Mouse (Mus musculus) heart, embryonic 10.5 days (tissue): ENCODE measurements around the gene C130074G19Rik. TPM values are rescaled to one million over a fixed set of nuclear protein-coding genes. Genes with fewer than 3 reads are reported as not detected.

Source experiments
- DNase-seq: peaks from one replicate; pipeline ENCODE4 v3.0.0-alpha.2; 2017; ENCODE audit warnings: low spot score
- H3K27ac ChIP-seq: fragments of 300-500 bp; sonication (generic); 2 replicates; pipeline ENCODE4 v1.5.1; 2016; ENCODE audit warnings: mild to moderate bottlenecking
- H3K27me3 ChIP-seq: fragments of 300-500 bp; sonication (generic); 2 replicates; pipeline ENCODE4 v1.6.1; 2016; ENCODE audit warnings: mild to moderate bottlenecking; ENCODE audit not compliant: poor library complexity, insufficient read depth, severe bottlenecking
- H3K36me3 ChIP-seq: fragments of 300-500 bp; sonication (generic); 2 replicates; pipeline ENCODE4 v1.6.1; 2016; ENCODE audit warnings: mild to moderate bottlenecking, moderate library complexity
- H3K4me1 ChIP-seq: fragments of 300-500 bp; sonication (generic); 2 replicates; pipeline ENCODE4 v1.6.1; 2016; ENCODE audit warnings: mild to moderate bottlenecking
- H3K4me3 ChIP-seq: fragments of 300-500 bp; sonication (generic); 2 replicates; pipeline ENCODE4 v1.5.1; 2016; ENCODE audit warnings: mild to moderate bottlenecking, moderate library complexity
- H3K9me3 ChIP-seq: fragments of 300-500 bp; sonication (generic); 2 replicates; pipeline ENCODE4 v1.6.1; 2016; ENCODE audit warnings: mild to moderate bottlenecking, moderate library complexity
- WGBS: fragments of 180-500 bp; shearing (Covaris S2); methylation state at CpG from one replicate; pipeline ENCODE4 v1.1.7; 2016; 5-methylcytosine and 5-hydroxymethylcytosine counted together
- polyA plus RNA-seq: library from polyadenylated mRNA; unstranded; fragments of >200 nt; fragmentation: Nextera tagmentation; extraction: Ambion mirVana; gene quantifications from 2 replicates; pipeline ENCODE4 v1.2.1, GENCODE M21; 2016

C130074G19Rik gene
- polyA plus RNA-seq, 1 experiment from 2014 or later, result 0.82 TPM

DNA sequence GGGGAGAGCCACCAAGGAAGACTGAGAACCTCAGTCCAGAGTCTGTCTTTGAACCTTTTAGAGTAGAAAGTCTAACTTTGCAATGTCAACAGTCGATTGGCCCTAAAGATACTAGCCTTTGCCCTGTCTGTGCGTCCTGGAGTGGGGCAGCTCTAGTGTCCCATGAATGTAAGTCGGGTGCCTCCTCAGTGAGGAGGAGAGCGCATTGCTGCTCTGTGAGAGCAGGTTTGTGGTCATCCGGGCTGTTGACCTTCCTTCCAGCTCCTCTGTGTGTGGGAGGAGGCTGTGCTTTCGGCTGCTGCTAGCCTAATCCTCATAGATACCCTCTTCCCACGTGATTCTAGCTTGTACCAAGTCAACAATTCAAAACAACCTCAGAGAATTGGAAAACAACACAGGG, 31.9 kb downstream of the C130074G19Rik start:
- whole genome bisulfite sequencing, result 36% methylated on average over 7 of the region's 7 CpGs
- no peak overlapping the region for H3K4me3 ChIP-seq
- H3K27ac ChIP-seq, result peak overlapping the region; percentile 56; the same call in 1 of the 2 replicates
- H3K4me1 ChIP-seq, result peaks cover 34% of the 10 kb centered on the region
- no peak for DNase-seq
- peaks cover 19% of the 10 kb centered on the region for H3K27me3 ChIP-seq
- H3K9me3 ChIP-seq, result no peaks in the 10 kb centered on the region
- H3K36me3 ChIP-seq, result no peaks in the 10 kb centered on the region

DNA sequence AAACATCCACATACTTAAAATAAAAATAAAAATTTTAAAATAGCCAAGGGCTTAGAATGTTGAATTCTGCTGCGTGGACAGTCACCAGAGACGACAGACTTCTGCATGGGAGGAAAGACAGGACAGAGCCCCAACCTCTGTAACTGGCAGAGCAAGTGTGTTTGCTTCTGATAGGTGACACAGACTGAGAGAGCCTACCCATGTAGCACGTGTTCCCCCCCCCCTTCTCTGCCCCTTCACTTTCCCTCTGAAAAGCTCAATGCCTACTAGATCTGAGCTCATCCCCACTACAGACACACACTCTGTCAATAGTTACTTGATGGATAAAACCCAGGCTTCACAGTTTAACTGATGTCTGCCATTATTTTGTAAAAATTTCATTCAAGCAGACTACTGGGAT, 36.0 kb downstream of the C130074G19Rik start:
- Histone ChIP-seq H3K4me3 (0 out of 2 replicates have a peak overlapping the region, but pooled peaks have one; percentile 94), H3K36me3 (no peaks in the 10 kb centered on the region), H3K27ac (no peak overlapping the region), H3K27me3 (peaks cover 19% of the 10 kb centered on the region), H3K4me1 (peaks cover 34% of the 10 kb centered on the region), H3K9me3 (no peaks in the 10 kb centered on the region)
- WGBS, result 46% methylated on average over 3 of the region's 3 CpGs
- no peak for DNase-seq

DNA sequence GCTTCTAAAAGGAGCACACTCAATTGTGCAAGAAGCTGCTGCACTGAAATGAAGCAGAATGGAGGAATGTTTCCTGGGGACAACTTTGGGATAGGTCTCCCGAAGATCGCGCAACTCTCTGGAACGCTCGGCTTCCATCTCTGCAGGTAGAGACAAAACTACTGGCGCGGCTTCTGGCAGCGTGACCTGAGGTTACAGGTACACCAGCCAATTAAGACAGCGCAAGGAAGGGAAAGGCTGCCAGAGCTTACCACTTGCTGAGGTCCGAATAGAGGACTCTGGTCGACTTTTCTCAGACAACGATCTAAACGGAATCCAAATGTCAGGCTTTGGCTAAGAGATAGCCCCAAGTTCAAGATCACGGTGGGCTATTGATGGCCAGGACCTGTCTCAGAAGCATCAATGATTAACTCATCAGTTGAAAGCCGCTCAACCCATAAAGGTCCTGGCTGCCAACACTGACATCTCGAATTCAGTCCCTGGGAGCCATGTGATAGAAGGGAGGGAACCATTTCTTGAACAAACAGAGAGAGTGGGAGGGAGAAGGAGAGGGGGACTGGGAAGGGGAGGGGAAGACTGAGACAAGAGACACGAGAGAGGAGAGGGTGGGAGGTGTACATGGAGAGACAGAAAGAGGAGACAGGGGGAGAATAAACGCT, 36.8 kb downstream of the C130074G19Rik start, which contains the start of gene Marc2:
Gene Marc2 (minus strand): TSS at position 360 of the 659 bp plus-strand sequence.
- Histone ChIP-seq H3K36me3 (no peaks in the 10 kb centered on the region), H3K4me1 (peaks cover 36% of the 10 kb centered on the region), H3K27me3 (peaks cover 19% of the 10 kb centered on the region), H3K4me3 (peak within 1 kb of the TSS; percentile 94), H3K9me3 (no peaks in the 10 kb centered on the region), H3K27ac (peak within 1 kb of the TSS; percentile 93)
- DNase-seq, result no peak
- WGBS, result 6% methylated on average over 18 of the region's 18 CpGs

DNA sequence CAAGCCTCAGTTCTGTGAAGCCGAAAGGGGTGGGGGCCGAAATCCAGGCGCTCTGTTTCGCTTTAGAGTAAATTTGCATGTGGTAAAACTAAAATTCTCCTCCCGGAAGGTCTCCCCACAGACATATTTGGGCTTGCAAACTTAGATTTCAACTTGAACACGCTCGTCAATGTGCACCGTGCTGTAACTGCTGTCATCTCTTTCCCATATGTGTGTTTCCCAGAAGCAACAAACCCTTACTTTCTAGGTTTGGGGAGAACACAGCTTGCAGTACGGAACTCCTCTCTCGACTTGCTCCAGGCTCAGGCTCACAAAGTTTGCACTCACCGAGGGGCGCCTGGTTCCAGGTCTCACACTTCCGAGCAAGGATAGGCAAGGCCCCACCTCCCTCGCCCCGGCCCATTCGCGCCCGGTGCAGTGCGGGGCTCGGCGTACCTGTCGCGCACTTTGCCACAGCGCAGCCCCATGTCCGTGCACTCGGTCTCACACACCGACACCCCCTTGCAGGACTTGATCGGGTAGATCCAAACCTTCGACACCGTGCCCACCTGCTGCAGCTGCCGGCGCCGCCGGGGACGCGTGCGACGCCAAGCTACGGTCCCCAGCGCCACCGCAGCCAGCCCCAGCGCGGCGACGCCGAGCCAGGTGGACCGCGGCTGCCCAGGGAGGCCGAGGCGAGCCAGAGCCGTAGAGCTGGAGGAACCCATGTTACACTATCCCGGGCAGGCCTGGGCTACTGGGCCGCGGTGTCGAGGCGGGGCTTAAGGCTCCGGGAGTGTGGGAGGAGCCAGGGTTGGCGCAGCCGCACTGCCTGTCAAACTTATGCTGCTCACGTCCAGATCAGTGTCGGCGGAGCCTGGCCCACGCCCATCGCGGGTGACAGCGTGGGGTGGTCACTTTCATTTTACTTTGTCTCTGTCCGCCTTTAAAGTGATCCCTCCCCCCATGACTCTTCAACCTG, 37.6 kb downstream of the C130074G19Rik start:
- WGBS, result under 1% methylated on average over 67 of the region's 67 CpGs
- Histone ChIP-seq H3K27me3 (peaks cover 19% of the 10 kb centered on the region), H3K27ac (peak overlapping the region; percentile 93)

DNA sequence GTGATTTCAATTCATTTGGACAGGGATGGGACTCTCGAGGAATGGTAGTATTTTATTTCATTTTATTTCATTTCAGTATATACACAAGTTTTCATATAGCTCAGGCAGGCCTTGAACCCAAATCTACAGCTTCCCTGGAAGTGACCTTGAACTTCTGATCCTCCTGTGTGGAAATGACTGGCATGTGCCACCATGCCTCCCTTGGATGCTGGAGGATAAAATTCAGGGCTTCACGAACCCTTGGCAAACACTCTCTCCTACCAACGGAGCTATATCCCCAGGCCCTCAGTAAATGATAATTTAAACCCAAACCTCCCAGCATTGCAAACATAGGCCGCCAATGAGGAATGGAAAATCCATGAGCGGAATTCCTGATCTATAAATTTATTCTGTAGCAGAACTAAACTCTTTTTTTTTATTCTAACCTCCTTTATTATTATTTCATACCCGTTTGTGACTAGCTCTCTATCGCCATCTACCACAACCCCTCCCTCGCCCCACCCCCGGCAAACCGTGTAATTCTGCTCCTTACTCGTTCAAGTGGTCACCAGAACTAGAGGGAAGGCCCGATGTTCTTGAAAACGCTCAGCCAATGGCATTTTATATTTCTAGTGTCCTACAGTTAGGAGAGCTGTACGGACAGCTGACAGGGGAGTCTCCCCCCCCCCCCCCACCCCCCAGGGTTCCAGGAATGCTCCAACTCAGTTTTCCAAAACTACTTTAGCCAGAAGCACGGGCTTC, 38.5 kb downstream of the C130074G19Rik start:
- WGBS, result 22% methylated on average over 15 of the region's 15 CpGs
- no peaks in the 10 kb centered on the region for H3K9me3 ChIP-seq
- H3K27me3 ChIP-seq, result peaks cover 17% of the 10 kb centered on the region
- H3K36me3 ChIP-seq, result peaks cover 11% of the 10 kb centered on the region
- peak overlapping the region; percentile 93; the same call in 1 of the 2 replicates for H3K27ac ChIP-seq
- DNase-seq, result no peak
- H3K4me3 ChIP-seq, result peak overlapping the region; percentile 94
- peaks cover 36% of the 10 kb centered on the region for H3K4me1 ChIP-seq

More for the DNA sequence above, 37.6 kb downstream of the C130074G19Rik start:
- Histone ChIP-seq H3K9me3 (no peaks in the 10 kb centered on the region), H3K4me1 (peaks cover 36% of the 10 kb centered on the region), H3K4me3 (peak overlapping the region; percentile 94), H3K36me3 (peaks cover 3% of the 10 kb centered on the region)
- peak; percentile 96 for DNase-seq

DNA sequence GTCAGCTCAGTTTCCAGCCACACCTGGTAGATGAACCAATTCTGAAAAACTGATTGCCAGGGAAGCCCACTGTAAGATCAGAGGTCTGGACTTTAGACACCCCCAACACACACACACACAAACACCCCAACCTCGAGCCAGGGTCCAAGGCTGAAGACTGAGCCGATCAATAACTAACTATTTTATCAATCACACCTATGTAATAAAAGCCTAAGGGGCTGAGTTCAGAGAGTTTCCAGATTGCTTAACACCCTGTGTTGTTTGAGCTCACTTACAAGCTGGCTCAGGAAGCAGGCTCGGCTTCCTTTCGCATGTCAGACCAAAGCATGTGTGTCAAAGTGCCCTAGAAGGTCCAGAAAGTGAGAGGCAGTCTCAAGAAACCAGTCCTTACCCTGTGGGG, 45.4 kb downstream of the C130074G19Rik start:
- Histone ChIP-seq H3K36me3 (peaks cover 29% of the 10 kb centered on the region), H3K4me1 (peaks cover 15% of the 10 kb centered on the region), H3K4me3 (no peak overlapping the region), H3K27ac (no peak overlapping the region), H3K9me3 (no peaks in the 10 kb centered on the region), H3K27me3 (no peaks in the 10 kb centered on the region)
- 85% methylated on average over 4 of the region's 4 CpGs for WGBS
- no peak for DNase-seq

DNA sequence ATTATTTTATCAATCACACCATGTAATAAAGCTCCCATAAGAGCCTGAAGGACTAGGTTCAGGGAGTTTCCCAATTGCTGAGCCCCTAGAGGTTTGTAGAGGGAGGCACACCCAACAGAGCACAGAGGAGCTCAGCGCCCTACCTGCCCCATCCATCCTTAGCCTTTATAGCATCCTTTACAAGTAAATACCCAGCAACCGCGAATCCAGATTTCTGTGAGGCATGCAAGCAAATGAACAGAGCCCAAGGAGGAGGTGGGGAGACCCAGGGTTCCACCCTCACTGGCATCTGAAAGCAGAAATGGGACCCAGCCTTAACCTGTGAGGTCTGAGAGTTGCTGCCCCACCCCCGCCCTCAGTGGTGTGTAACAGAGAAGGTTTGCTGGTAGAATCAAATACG, 46.7 kb downstream of the C130074G19Rik start:
- H3K9me3 ChIP-seq, result no peaks in the 10 kb centered on the region
- DNase-seq, result no peak
- H3K4me3 ChIP-seq, result no peak overlapping the region
- H3K27ac ChIP-seq, result no peak overlapping the region
- no peaks in the 10 kb centered on the region for H3K27me3 ChIP-seq
- WGBS, result 74% methylated on average over 5 of the region's 5 CpGs
- H3K4me1 ChIP-seq, result peaks cover 4% of the 10 kb centered on the region; the same call in 1 of the 2 replicates
- peaks cover 42% of the 10 kb centered on the region for H3K36me3 ChIP-seq

DNA sequence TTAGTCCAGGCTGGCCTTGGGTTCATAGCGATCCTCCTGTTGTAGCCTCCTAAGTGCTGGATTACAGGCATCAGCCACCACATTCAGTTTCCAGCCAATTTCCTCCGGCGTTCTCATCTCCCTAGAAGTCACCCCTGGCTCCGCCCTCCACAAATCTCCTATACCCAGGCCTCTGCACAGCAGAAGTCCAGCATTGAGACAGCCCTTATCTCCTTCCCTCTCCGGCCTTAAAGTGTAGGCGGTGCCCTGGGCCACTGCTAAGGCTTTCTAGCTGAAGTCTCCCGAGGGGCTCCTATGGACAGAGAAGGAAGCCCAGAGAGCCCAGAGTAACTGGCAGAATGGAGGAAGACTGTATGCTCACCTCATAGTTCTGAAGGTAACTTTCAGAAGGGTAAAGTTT, 49.5 kb downstream of the C130074G19Rik start:
- WGBS, result 76% methylated on average over 7 of the region's 7 CpGs
- no peak for DNase-seq
- no peaks in the 10 kb centered on the region for H3K9me3 ChIP-seq
- no peaks in the 10 kb centered on the region for H3K4me1 ChIP-seq
- H3K4me3 ChIP-seq, result no peak overlapping the region
- no peak overlapping the region for H3K27ac ChIP-seq
- H3K36me3 ChIP-seq, result peaks cover 52% of the 10 kb centered on the region
- H3K27me3 ChIP-seq, result no peaks in the 10 kb centered on the region

DNA sequence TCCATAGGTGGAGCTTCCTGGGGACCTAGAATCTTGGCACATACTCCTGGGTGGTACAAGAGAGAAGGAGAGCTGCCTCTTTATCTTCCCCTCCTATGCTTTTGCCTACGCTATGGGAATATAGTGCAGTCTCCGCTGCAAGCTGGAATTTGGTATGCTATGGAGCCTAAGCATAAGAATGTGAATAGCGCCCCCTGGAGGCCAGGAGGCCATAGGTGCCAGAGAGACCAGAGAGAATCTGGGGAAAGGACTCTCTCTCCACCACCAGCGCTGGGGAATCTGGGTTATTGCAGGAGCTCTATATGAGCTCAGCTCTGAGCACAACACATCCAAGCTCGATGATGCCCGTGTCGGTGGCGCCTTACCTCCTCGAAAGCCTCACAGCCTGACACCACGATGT, 50.8 kb downstream of the C130074G19Rik start:
- peaks cover 54% of the 10 kb centered on the region for H3K36me3 ChIP-seq
- no peak overlapping the region for H3K27ac ChIP-seq
- H3K4me1 ChIP-seq, result peaks cover 3% of the 10 kb centered on the region; the same call in 1 of the 2 replicates
- WGBS, result 78% methylated on average over 10 of the region's 10 CpGs
- no peak for DNase-seq
- no peaks in the 10 kb centered on the region for H3K27me3 ChIP-seq
- H3K9me3 ChIP-seq, result no peaks in the 10 kb centered on the region
- no peak overlapping the region for H3K4me3 ChIP-seq

DNA sequence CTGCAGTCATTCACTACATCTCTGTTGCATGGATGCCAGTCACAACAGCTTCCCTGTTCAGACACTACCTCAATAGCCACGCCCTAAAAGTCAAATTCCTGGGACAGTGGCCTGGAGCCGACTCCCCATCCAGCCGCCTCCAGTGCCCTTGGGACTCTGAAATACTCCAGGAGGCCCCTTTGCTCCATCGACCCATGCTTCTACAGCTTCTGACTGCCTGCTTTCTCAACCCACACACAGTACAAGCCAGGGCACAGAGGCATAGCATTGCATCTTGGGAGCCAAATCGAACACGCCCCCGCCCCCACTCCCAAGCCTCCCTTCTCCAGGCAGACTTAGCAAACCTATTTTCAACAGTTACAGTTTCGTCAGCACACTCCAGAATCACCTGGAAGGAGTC, 53.1 kb downstream of the C130074G19Rik start:
- 86% methylated on average over 8 of the region's 8 CpGs for WGBS
- Histone ChIP-seq H3K9me3 (no peaks in the 10 kb centered on the region), H3K4me1 (peaks cover 7% of the 10 kb centered on the region; the same call in 1 of the 2 replicates), H3K4me3 (no peak overlapping the region), H3K36me3 (peaks cover 47% of the 10 kb centered on the region), H3K27me3 (no peaks in the 10 kb centered on the region), H3K27ac (no peak overlapping the region)
- no peak for DNase-seq

DNA sequence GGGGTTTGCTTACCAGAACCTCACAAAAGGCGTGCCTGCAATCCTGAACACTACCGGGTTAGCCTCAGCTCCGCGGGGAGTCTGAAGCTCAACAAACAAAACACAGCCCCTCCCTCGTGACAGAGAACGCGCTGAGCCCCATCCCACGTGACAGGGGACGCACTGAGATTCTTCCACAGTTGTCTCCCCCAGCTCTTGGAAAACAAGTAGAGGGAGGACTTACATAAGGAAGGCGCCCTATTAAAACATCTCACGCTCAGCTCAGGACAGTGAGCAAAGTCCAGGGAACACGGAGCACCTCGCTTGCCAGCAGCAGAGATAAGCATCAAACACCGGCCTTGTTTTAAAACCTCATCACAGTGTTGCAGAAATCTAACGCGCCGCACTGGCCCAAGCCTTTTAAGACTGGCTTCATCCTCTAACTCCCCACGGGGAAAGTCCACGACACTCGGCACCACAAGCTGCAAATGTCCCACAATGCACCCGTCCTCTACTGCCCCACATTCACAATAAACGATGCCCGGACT, 55.8 kb downstream of the C130074G19Rik start:
- no peaks in the 10 kb centered on the region for H3K9me3 ChIP-seq
- 26% methylated on average over 23 of the region's 23 CpGs for WGBS

DNA sequence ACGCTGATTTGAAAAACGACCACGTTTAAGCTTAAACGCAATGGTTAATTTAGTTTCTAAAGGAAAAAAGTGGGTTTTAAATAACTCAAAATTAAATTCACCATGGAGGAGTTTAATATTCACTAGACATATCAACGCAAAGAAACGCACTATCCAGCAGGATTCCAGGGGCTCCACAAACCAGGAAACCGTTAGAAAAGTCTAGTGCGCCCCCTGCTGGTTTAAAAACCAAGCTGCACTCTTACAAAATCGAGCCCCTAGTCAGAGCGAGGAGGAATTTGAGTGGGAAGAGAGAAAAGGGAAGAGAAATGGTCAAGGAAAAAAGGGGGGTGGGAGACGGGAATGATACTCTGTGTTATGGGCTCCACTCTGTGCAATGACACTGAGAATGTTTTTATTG, 57.9 kb downstream of the C130074G19Rik start:
- 0 out of 2 replicates have a peak, but pooled peaks cover 9% of the 10 kb centered on the region for H3K27me3 ChIP-seq
- peaks cover 15% of the 10 kb centered on the region for H3K4me1 ChIP-seq
- H3K4me3 ChIP-seq, result peak overlapping the region; percentile 27; the same call in 1 of the 2 replicates
- 25% methylated on average over 11 of the region's 11 CpGs for WGBS
- no peaks in the 10 kb centered on the region for H3K9me3 ChIP-seq
- peaks cover 19% of the 10 kb centered on the region; the same call in 1 of the 2 replicates for H3K36me3 ChIP-seq
- no peak overlapping the region for H3K27ac ChIP-seq
- DNase-seq, result no peak

More for the DNA sequence above, 55.8 kb downstream of the C130074G19Rik start:
- H3K36me3 ChIP-seq, result peaks cover 32% of the 10 kb centered on the region
- H3K27me3 ChIP-seq, result 0 out of 2 replicates have a peak, but pooled peaks cover 9% of the 10 kb centered on the region
- H3K27ac ChIP-seq, result peak overlapping the region; percentile 32; the same call in 1 of the 2 replicates
- peaks cover 15% of the 10 kb centered on the region for H3K4me1 ChIP-seq
- peak overlapping the region; percentile 47 for H3K4me3 ChIP-seq
- no peak for DNase-seq
